Mouse (Mus musculus) neural tube, embryonic 15.5 days (tissue): ENCODE measurements around the gene Kpna6. TPM values are rescaled to one million over a fixed set of nuclear protein-coding genes. Genes with fewer than 3 reads are reported as not detected.

Experiments used
- ATAC-seq: fragments of 200-750 bp; cut with Nextera tagmentation; 2 replicates; pipeline ENCODE4 v1.8.0; 2017; ENCODE audit warnings: mild to moderate bottlenecking, moderate TSS enrichment, moderate library complexity; ENCODE audit not compliant: low FRiP score
- H3K27ac ChIP-seq: fragments of 300-500 bp; sonication (generic); replicated peaks from 2 replicates; pipeline ENCODE4 v1.5.1; 2015; ENCODE audit warnings: mild to moderate bottlenecking, inconsistent platforms
- H3K27me3 ChIP-seq: fragments of 300-500 bp; sonication (generic); replicated peaks from 2 replicates; pipeline ENCODE4 v1.6.1; 2015; ENCODE audit warnings: inconsistent platforms
- H3K36me3 ChIP-seq: fragments of 300-500 bp; sonication (generic); 2 replicates; pipeline ENCODE4 v1.6.1; 2015; ENCODE audit warnings: inconsistent platforms
- H3K4me1 ChIP-seq: fragments of 300-500 bp; sonication (generic); 2 replicates; pipeline ENCODE4 v1.6.1; 2015; ENCODE audit warnings: inconsistent platforms
- H3K4me2 ChIP-seq: fragments of 300-500 bp; sonication (generic); 2 replicates; pipeline ENCODE4 v1.6.1; 2015; ENCODE audit warnings: inconsistent platforms, mild to moderate bottlenecking, moderate library complexity
- H3K4me3 ChIP-seq: fragments of 300-500 bp; sonication (generic); replicated peaks from 2 replicates; pipeline ENCODE4 v1.5.1; 2015; ENCODE audit warnings: mild to moderate bottlenecking, inconsistent platforms
- H3K9ac ChIP-seq: fragments of 300-500 bp; sonication (generic); replicated peaks from 2 replicates; pipeline ENCODE4 v1.6.1; 2015; ENCODE audit warnings: mild to moderate bottlenecking, inconsistent platforms
- H3K9me3 ChIP-seq: fragments of 300-500 bp; sonication (generic); replicated peaks from 2 replicates; pipeline ENCODE4 v1.6.1; 2016; ENCODE audit warnings: inconsistent platforms
- WGBS: fragments of 180-500 bp; shearing (Covaris S2); methylation state at CpG from one replicate; pipeline ENCODE4 v1.1.7; 2015; ENCODE audit warnings: mixed read lengths; 5-methylcytosine and 5-hydroxymethylcytosine counted together
- microRNA-seq: library from miRNA; unstranded; fragments of <30 nt; microRNA quantifications from one replicate; pipeline ENCODE4, GENCODE M21; 2017
- polyA plus RNA-seq: library from polyadenylated mRNA; unstranded; fragments of >200 nt; fragmentation: Nextera tagmentation; extraction: Ambion mirVana; gene quantifications from 2 replicates; pipeline ENCODE4 v1.2.1, GENCODE M21; 2015

Kpna6 gene
- polyA plus RNA-seq, 1 experiment from 2014 or later: 17.9 TPM

- H3K9ac ChIP-seq: no peak within 1 kb of the TSS
- ATAC-seq: no peak
- no peak within 1 kb of the TSS for H3K4me2 ChIP-seq
- no peaks in the 10 kb centered on the region for H3K27me3 ChIP-seq
- H3K27ac ChIP-seq: no peak within 1 kb of the TSS
- 62% methylated on average over 6 of the region's 6 CpGs for WGBS
- no peaks in the 10 kb centered on the region for H3K9me3 ChIP-seq
- H3K36me3 ChIP-seq: peaks cover 10% of the 10 kb centered on the region; the same call in 1 of the 2 replicates
- H3K4me3 ChIP-seq: no peak within 1 kb of the TSS
- peaks cover 31% of the 10 kb centered on the region for H3K4me1 ChIP-seq
Observed at GRCm38 (mm10) chr4:129614093-129614492, 58.5 kb downstream of the Kpna6 start, which contains the start of gene Dcdc2b. Gene Dcdc2b (minus strand): TSS chr4:129614257.

DNA sequence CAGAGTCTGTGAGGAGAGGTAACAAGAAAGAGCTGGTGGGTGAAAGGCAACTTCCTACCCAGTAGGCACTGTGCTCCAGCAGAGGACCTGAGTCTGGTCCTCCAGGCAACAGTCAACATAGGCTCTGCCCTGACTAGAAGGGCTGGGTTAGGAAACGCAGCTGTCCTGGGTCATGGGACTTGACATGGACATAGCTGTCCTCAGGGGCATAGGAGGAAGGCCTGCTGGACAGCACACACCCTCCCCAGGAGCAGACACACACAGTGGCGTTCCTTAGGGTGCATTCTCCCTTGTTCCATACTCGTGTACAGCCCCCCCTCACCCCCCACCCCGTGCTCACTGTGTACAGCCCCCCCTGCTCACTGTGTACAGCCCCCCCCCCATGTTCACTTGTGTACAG is 62.1 kb downstream of the Kpna6 start:
- Histone ChIP-seq H3K36me3 (peaks cover 19% of the 10 kb centered on the region), H3K4me2 (no peak overlapping the region), H3K9me3 (no peaks in the 10 kb centered on the region), H3K9ac (no peak overlapping the region), H3K27ac (no peak overlapping the region), H3K27me3 (no peaks in the 10 kb centered on the region), H3K4me1 (peaks cover 18% of the 10 kb centered on the region; the same call in 1 of the 2 replicates), H3K4me3 (no peak overlapping the region)
- 81% methylated on average over 4 of the region's 4 CpGs for WGBS
- ATAC-seq: no peak

GRCm38 (mm10) chr4:129610026-129610425 is 62.5 kb downstream of the Kpna6 start:
- no peak for ATAC-seq
- WGBS: 73% methylated on average over 4 of the region's 4 CpGs
- Histone ChIP-seq H3K4me1 (peaks cover 18% of the 10 kb centered on the region; the same call in 1 of the 2 replicates), H3K9me3 (no peaks in the 10 kb centered on the region), H3K27me3 (no peaks in the 10 kb centered on the region), H3K4me2 (no peak overlapping the region), H3K4me3 (no peak overlapping the region), H3K27ac (no peak overlapping the region), H3K9ac (no peak overlapping the region), H3K36me3 (peaks cover 21% of the 10 kb centered on the region)

DNA sequence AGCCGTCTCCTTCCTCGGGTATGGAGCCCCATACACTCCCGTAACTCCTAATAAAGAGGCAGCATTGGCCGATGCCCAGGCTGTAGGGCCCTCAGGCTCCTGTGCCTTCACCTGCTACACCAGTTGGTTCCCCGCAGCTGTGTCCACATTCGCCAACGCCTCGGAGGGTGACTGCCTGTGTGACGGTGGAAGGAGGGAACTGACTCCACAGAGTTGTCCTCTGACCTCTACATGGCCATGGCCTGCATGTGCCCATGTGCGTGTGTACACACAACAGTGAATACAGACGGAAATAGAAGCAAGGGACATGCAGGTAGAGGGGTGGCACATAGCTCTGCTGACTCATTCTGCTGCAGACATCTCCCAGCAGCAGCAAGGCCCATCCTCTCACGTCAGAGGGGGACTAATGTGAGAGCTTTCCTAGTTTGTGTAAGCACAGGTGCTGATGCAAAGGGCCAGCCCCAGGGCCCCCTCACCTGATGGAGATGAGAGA is 63.4 kb downstream of the Kpna6 start:
- Histone ChIP-seq H3K27me3 (no peaks in the 10 kb centered on the region), H3K9ac (no peak overlapping the region), H3K36me3 (peaks cover 26% of the 10 kb centered on the region), H3K4me3 (no peak overlapping the region), H3K9me3 (no peaks in the 10 kb centered on the region), H3K27ac (no peak overlapping the region), H3K4me2 (no peak overlapping the region), H3K4me1 (peaks cover 13% of the 10 kb centered on the region; the same call in 1 of the 2 replicates)
- ATAC-seq: no peak
- WGBS: 75% methylated on average over 12 of the region's 12 CpGs

- peaks cover 9% of the 10 kb centered on the region; the same call in 1 of the 2 replicates for H3K4me1 ChIP-seq
- no peak overlapping the region; the same call in 1 of the 2 replicates for H3K9ac ChIP-seq
- WGBS: 33% methylated on average over 7 of the region's 7 CpGs
- no peaks in the 10 kb centered on the region for H3K9me3 ChIP-seq
- H3K27me3 ChIP-seq: no peaks in the 10 kb centered on the region
- H3K4me2 ChIP-seq: no peak overlapping the region
- no peak overlapping the region for H3K4me3 ChIP-seq
- peaks cover 32% of the 10 kb centered on the region for H3K36me3 ChIP-seq
- peak overlapping the region; percentile 60 for H3K27ac ChIP-seq
- ATAC-seq: peak; percentile 82
Observed at GRCm38 (mm10) chr4:129608426-129609025, 64.0 kb downstream of the Kpna6 start.

GRCm38 (mm10) chr4:129600233-129601158 is 72.1 kb downstream of the Kpna6 start, which contains the start of the genes Eif3i and Tmem234:
Gene Eif3i (minus strand): TSS chr4:129600648.
Gene Tmem234 (plus strand): TSS chr4:129600668.
- H3K9ac ChIP-seq: peak within 1 kb of the TSS; percentile 98
- H3K4me3 ChIP-seq: peak within 1 kb of the TSS; percentile 98
- H3K36me3 ChIP-seq: peaks cover 29% of the 10 kb centered on the region
- H3K27me3 ChIP-seq: no peaks in the 10 kb centered on the region
- no peaks in the 10 kb centered on the region for H3K9me3 ChIP-seq
- H3K4me1 ChIP-seq: peaks cover 35% of the 10 kb centered on the region
- WGBS: under 1% methylated on average over 74 of the region's 74 CpGs
- peak; percentile 92 for ATAC-seq
- peak within 1 kb of the TSS; percentile 83 for H3K27ac ChIP-seq
- H3K4me2 ChIP-seq: peak within 1 kb of the TSS; percentile 88

Small RNA genes lying within 50 kb of the gene (microRNA-seq; reads per million reads assigned to microRNA genes)
- gene Mir7016: 0.52 reads per million

Other genes starting within 250 kb of the Kpna6 start
- gene Zbtb8b, start 231.9 kb downstream of the Kpna6 start, polyA plus RNA-seq: 14.2 and 15.8 TPM in 2 replicates
- gene Bsdc1, start 211.2 kb downstream of the Kpna6 start, polyA plus RNA-seq: 32.7 and 34.0 TPM in 2 replicates
- 0.19 and 0.27 TPM in 2 replicates for gene Tssk3, start 181.7 kb downstream of the Kpna6 start, polyA plus RNA-seq
- 0.38 and 0.93 TPM in 2 replicates for gene Fam229a, start 181.6 kb downstream of the Kpna6 start, polyA plus RNA-seq
- gene Marcksl1, start 159.2 kb downstream of the Kpna6 start, polyA plus RNA-seq: 1,442 and 1,675 TPM in 2 replicates
- 77.8 and 119 TPM in 2 replicates for gene Hdac1, start 130.1 kb downstream of the Kpna6 start, polyA plus RNA-seq
- 11.2 and 99.1 TPM in 2 replicates for gene Lck, start 99.1 kb downstream of the Kpna6 start, polyA plus RNA-seq
- gene Fam167b, start 94.2 kb downstream of the Kpna6 start, polyA plus RNA-seq: 1.3 TPM in 1 of 2 replicates, not detected in the other
- 205 and 232 TPM in 2 replicates for gene Eif3i, start 72.1 kb downstream of the Kpna6 start, polyA plus RNA-seq
- 198 and 199 TPM in 2 replicates for gene Tmem234, start 72.1 kb downstream of the Kpna6 start, polyA plus RNA-seq
- 2.5 and 3.8 TPM in 2 replicates for gene Dcdc2b, start 58.5 kb downstream of the Kpna6 start, polyA plus RNA-seq
- gene Iqcc, start 53.7 kb downstream of the Kpna6 start, polyA plus RNA-seq: 32.7 and 34.5 TPM in 2 replicates
- gene Ccdc28b, start 48.8 kb downstream of the Kpna6 start, polyA plus RNA-seq: 155 and 168 TPM in 2 replicates
- gene Txlna, start 31.7 kb downstream of the Kpna6 start, polyA plus RNA-seq: 37.3 and 51.0 TPM in 2 replicates
- gene Tmem39b, start 24.1 kb upstream of the Kpna6 start, polyA plus RNA-seq: 13.9 and 15.4 TPM in 2 replicates
- gene Khdrbs1, start 69.5 kb upstream of the Kpna6 start, polyA plus RNA-seq: 105 and 106 TPM in 2 replicates
- 217 and 247 TPM in 2 replicates for gene Ptp4a2, start 138.5 kb upstream of the Kpna6 start, polyA plus RNA-seq